Mouse (Mus musculus) layer of hippocampus, adult 8-10 months (tissue): Measurements from ENCODE around the gene Ankfn1. TPM values are rescaled to one million over a fixed set of nuclear protein-coding genes. Genes with fewer than 3 reads are reported as not detected.

Source experiments
- DNase-seq, 2 experiments: peaks; one replicate each; pipeline ENCODE4 v3.0.0; 2022; ENCODE audit warnings: low spot score in 2 of 2
- total RNA-seq, 4 experiments: library from RNA; stranded (reverse); gene quantifications; 2 replicates each; pipeline ENCODE4 v1.2.4; 2022

The Ankfn1 gene
- total RNA-seq, 4 experiments from 2014 or later: 0.85 to 2.6 (median 1.5) TPM

GRCm38 (mm10) chr11:89381782-89382633, 395.4 kb downstream of the Ankfn1 start:
- DNase-seq: peak; percentile 8 to 38

GRCm38 (mm10) chr11:89370941-89371340, 406.5 kb downstream of the Ankfn1 start:
- no peak for DNase-seq

GRCm38 (mm10) chr11:89370373-89370772, 407.1 kb downstream of the Ankfn1 start:
- no peak for DNase-seq

GRCm38 (mm10) chr11:89363981-89364380, 413.5 kb downstream of the Ankfn1 start:
- no peak for DNase-seq

GRCm38 (mm10) chr11:89360895-89361294, 416.6 kb downstream of the Ankfn1 start:
- DNase-seq: no peak

GRCm38 (mm10) chr11:89358546-89358945, 418.9 kb downstream of the Ankfn1 start:
- no peak for DNase-seq

GRCm38 (mm10) chr11:89356479-89356878, 421.0 kb downstream of the Ankfn1 start:
- DNase-seq: no peak

GRCm38 (mm10) chr11:89356018-89356417, 421.4 kb downstream of the Ankfn1 start:
- DNase-seq: no peak

GRCm38 (mm10) chr11:89340238-89340637, 437.2 kb downstream of the Ankfn1 start:
- DNase-seq: no peak

Other genes starting within 250 kb of the Ankfn1 start
- 1 to 10 TPM; 1.5 to 2.8 (median 1.9) TPM for gene Pctp, start 225.2 kb upstream of the Ankfn1 start, total RNA-seq